Mouse (Mus musculus) C2C12 (cell line): ENCODE data around the gene Skap1.

Experiments used
- CTCF ChIP-seq: IDR thresholded peaks from one replicate; pipeline ENCODE4 v1.5.1; 2011; ENCODE audit not compliant: control insufficient read depth, insufficient read depth, insufficient read length
- MAX ChIP-seq: IDR thresholded peaks from one replicate; pipeline ENCODE4 v1.6.1; 2011; ENCODE audit warnings: mild to moderate bottlenecking, control low read depth

GRCm38 (mm10) chr11:96620006-96620405 lies 155.6 kb downstream of the Skap1 start:
- TF ChIP-seq CTCF, result no peak
- no peak for TF ChIP-seq MAX
